Comparison of ENCODE assay signal across 25 mouse cellular contexts in genomic region chr3:107966631-107967030, GRCm38 (mm10). TPM values are rescaled to one million over a fixed set of nuclear protein-coding genes. Genes with fewer than 3 reads are reported as not detected.
DNase-seq lines count a peak whose midpoint lies in the region; ATAC-seq and TF ChIP-seq lines count a peak whose summit lies in the region.
"Had no signal": no experiment of that assay in that cellular context is flagged by ENCODE, and none has a peak within 500 bp of the region (broad histone marks: within the 10 kb centered on the region; RNA-seq: fewer than 3 reads in every experiment).

No protein-coding gene starts in this region.

- no peaks in the 10 kb centered on the region for H3K9me3 ChIP-seq in midbrain, embryonic 11.5 days (ENCODE audit: control insufficient read depth, low read length)
- no peaks in the 10 kb centered on the region for H3K9me3 ChIP-seq in midbrain, embryonic 14.5 days (ENCODE audit: control insufficient read depth, low read length)
- H3K9me3 ChIP-seq: G1E had no signal

- no peaks in the 10 kb centered on the region for H3K79me2 ChIP-seq in liver, adult 2 months (ENCODE audit: control insufficient read depth, insufficient read depth, low read length)

- H3K36me3 ChIP-seq in liver, adult 2 months (ENCODE audit: control insufficient read depth, insufficient read depth, low read length), result no peaks in the 10 kb centered on the region
- H3K36me3 ChIP-seq in midbrain, embryonic 11.5 days (ENCODE audit: control insufficient read depth, insufficient read depth, low read length), result no peaks in the 10 kb centered on the region
- no peaks in the 10 kb centered on the region for H3K36me3 ChIP-seq in midbrain, embryonic 14.5 days (ENCODE audit: control insufficient read depth, insufficient read depth, low read length)
- H3K36me3 ChIP-seq: G1E had no signal

- TF ChIP-seq POLR2A in liver, adult 2 months (IDR thresholded peaks at IDR 0.05; ENCODE audit: extremely low read depth, insufficient read depth, low read length), result no peak

- H3K9ac ChIP-seq in liver, adult 2 months (ENCODE audit: low read depth, low read length), result no peak overlapping the region
- no peak overlapping the region for H3K9ac ChIP-seq in midbrain, embryonic 11.5 days (ENCODE audit: low read length)
- H3K9ac ChIP-seq in midbrain, embryonic 14.5 days (replicated peaks; ENCODE audit: low read length), result no peak overlapping the region

- no peak for TF ChIP-seq CTCF in liver, adult 2 months (IDR thresholded peaks at IDR 0.05; ENCODE audit: low read depth, low read length)

- peak; percentile 65 for DNase-seq in heart, adult 11 months
- DNase-seq in heart, adult 18-20 months, result no peak
- peak; percentile 82 for DNase-seq in liver, adult 2 months (ENCODE audit: extremely low read depth, low read depth, low spot score)
- no peak for DNase-seq in liver
- DNase-seq in midbrain, embryonic 11.5 days (ENCODE audit: low spot score, missing footprints), result peak; percentile 2
- no peak for DNase-seq in midbrain, embryonic 14.5 days
- DNase-seq: adrenal gland, adult 2 months; adrenal gland, adult 8-10 months; adrenal gland, postnatal 10 days; adrenal gland, postnatal 14 days; adrenal gland, postnatal 25 days; adrenal gland, postnatal 36 days; B cell, adult 2 months; cerebellum, adult 11 months; cerebellum, adult 11-12 months; cerebellum, adult 18-20 months had no signal

- H3K27ac ChIP-seq in liver, adult 2 months (replicated peaks; ENCODE audit: insufficient read depth, low read depth, low read length), result no peak overlapping the region
- no peak overlapping the region for H3K27ac ChIP-seq in midbrain, embryonic 11.5 days (ENCODE audit: low read depth, low read length)
- H3K27ac ChIP-seq in midbrain, embryonic 14.5 days (replicated peaks; ENCODE audit: low read depth, low read length), result no peak overlapping the region

- 35% methylated on average over 5 of the region's 5 CpGs for WGBS in liver, adult 2 months
- 95% methylated on average over 5 of the region's 5 CpGs for WGBS in midbrain, embryonic 11.5 days
- WGBS in midbrain, embryonic 14.5 days, result 94% methylated on average over 5 of the region's 5 CpGs

- no peak overlapping the region for H3K4me3 ChIP-seq in liver, adult 2 months (ENCODE audit: insufficient read depth, low read depth, low read length)
- no peak overlapping the region for H3K4me3 ChIP-seq in midbrain, embryonic 11.5 days (ENCODE audit: low read depth, low read length)
- no peak overlapping the region for H3K4me3 ChIP-seq in midbrain, embryonic 14.5 days (replicated peaks; ENCODE audit: low read depth, low read length)

- peaks cover 19% of the 10 kb centered on the region for H3K4me1 ChIP-seq in liver, adult 2 months (ENCODE audit: control insufficient read depth, insufficient read depth, low read length)
- no peaks in the 10 kb centered on the region; the same call in 1 of the 2 replicates for H3K4me1 ChIP-seq in midbrain, embryonic 11.5 days (ENCODE audit: control insufficient read depth, insufficient read depth, low read length)
- H3K4me1 ChIP-seq in midbrain, embryonic 14.5 days (ENCODE audit: control insufficient read depth, insufficient read depth, low read length), result peaks cover 7% of the 10 kb centered on the region; the same call in 1 of the 2 replicates

- H3K27me3 ChIP-seq in liver, adult 2 months (ENCODE audit: control insufficient read depth, insufficient read depth, low read length), result no peaks in the 10 kb centered on the region
- H3K27me3 ChIP-seq in midbrain, embryonic 11.5 days (ENCODE audit: control insufficient read depth, insufficient read depth, low read length), result no peaks in the 10 kb centered on the region
- H3K27me3 ChIP-seq in midbrain, embryonic 14.5 days (ENCODE audit: control insufficient read depth, insufficient read depth, low read length), result no peaks in the 10 kb centered on the region
- H3K27me3 ChIP-seq: Patski had no signal

- ATAC-seq in midbrain, embryonic 11.5 days (ENCODE audit: low FRiP score), result no peak
- no peak for ATAC-seq in midbrain, embryonic 14.5 days (ENCODE audit: low FRiP score, low TSS enrichment)
- ATAC-seq: activated CD4-positive, CD25-positive, alpha-beta regulatory T cell, adult 4 months; CD4-positive, CD25-positive, alpha-beta regulatory T cell, adult 4 months; Patski had no signal

- no peak overlapping the region for H3K4me2 ChIP-seq in midbrain, embryonic 11.5 days
- no peak overlapping the region for H3K4me2 ChIP-seq in midbrain, embryonic 14.5 days (ENCODE audit: low read length)

RNA-seq across cellular contexts. Expression of gene Gstm3, which starts 2.5 kb away (rescaled TPM):
- not detected for total RNA-seq in heart, adult 18-20 months (2021)
- total RNA-seq in liver, adult 2 months (2014; rRNA removed), result 34.1 and 107 TPM in 2 replicates
- polyA plus RNA-seq in liver, adult 2 months (2012; rRNA removed), result 145 and 164 TPM in 2 replicates
- not detected in 2 replicates for polyA plus RNA-seq in midbrain, embryonic 11.5 days (2014; fragmentation: Nextera tagmentation; extraction: Ambion mirVana)
- polyA plus RNA-seq in midbrain, embryonic 14.5 days (2014; fragmentation: Nextera tagmentation; extraction: Ambion mirVana), result not detected in 2 replicates
- total RNA-seq: adrenal gland, adult 2 months; adrenal gland, postnatal 25 days; adrenal gland, postnatal 36 days; CH12.LX; ES-E14; G1E; MEL had no signal
- polyA plus RNA-seq: activated CD4-positive, CD25-positive, alpha-beta regulatory T cell, adult 4 months; brain, embryonic 14.5 days; C2C12; CD4-positive, CD25-positive, alpha-beta regulatory T cell, adult 4 months; G1E; Patski had no signal

RNA-seq across cellular contexts. Expression of gene Gstm2, which starts 19.6 kb away (rescaled TPM):
- 100 to 1,000 TPM; 204 to 244 TPM for total RNA-seq in heart, adult 18-20 months (2021)
- total RNA-seq in liver, adult 2 months (2014; rRNA removed), result 79.1 and 88.5 TPM in 2 replicates
- 222 and 270 TPM in 2 replicates for polyA plus RNA-seq in liver, adult 2 months (2012; rRNA removed)
- 14.1 and 15.7 TPM in 2 replicates for polyA plus RNA-seq in midbrain, embryonic 11.5 days (2014; fragmentation: Nextera tagmentation; extraction: Ambion mirVana)
- 1.4 and 6.2 TPM in 2 replicates for polyA plus RNA-seq in midbrain, embryonic 14.5 days (2014; fragmentation: Nextera tagmentation; extraction: Ambion mirVana)
- total RNA-seq: G1E, MEL had no signal
- polyA plus RNA-seq: activated CD4-positive, CD25-positive, alpha-beta regulatory T cell, adult 4 months; CD4-positive, CD25-positive, alpha-beta regulatory T cell, adult 4 months; G1E had no signal

RNA-seq across cellular contexts. Expression of gene Gstm6, which starts 23.1 kb away (rescaled TPM):
- total RNA-seq in heart, adult 18-20 months (2021), result 1 to 10 TPM; 4.3 to 4.9 TPM
- total RNA-seq in liver, adult 2 months (2014; rRNA removed), result 96.1 and 97.1 TPM in 2 replicates
- 138 and 146 TPM in 2 replicates for polyA plus RNA-seq in liver, adult 2 months (2012; rRNA removed)
- polyA plus RNA-seq in midbrain, embryonic 11.5 days (2014; fragmentation: Nextera tagmentation; extraction: Ambion mirVana), result 11.3 and 14.4 TPM in 2 replicates
- polyA plus RNA-seq in midbrain, embryonic 14.5 days (2014; fragmentation: Nextera tagmentation; extraction: Ambion mirVana), result 13.3 and 14.4 TPM in 2 replicates
- total RNA-seq: MEL had no signal
- polyA plus RNA-seq: activated CD4-positive, CD25-positive, alpha-beta regulatory T cell, adult 4 months; C2C12; CD4-positive, CD25-positive, alpha-beta regulatory T cell, adult 4 months; G1E had no signal

RNA-seq across cellular contexts. Expression of gene Gstm7, which starts 35.0 kb away (rescaled TPM):
- total RNA-seq in heart, adult 18-20 months (2021), result 10 to 100 TPM; 69.7 to 92.0 TPM
- 69.8 and 99.1 TPM in 2 replicates for total RNA-seq in liver, adult 2 months (2014; rRNA removed)
- 108 and 130 TPM in 2 replicates for polyA plus RNA-seq in liver, adult 2 months (2012; rRNA removed)
- polyA plus RNA-seq in midbrain, embryonic 11.5 days (2014; fragmentation: Nextera tagmentation; extraction: Ambion mirVana), result 54.7 and 58.1 TPM in 2 replicates
- polyA plus RNA-seq in midbrain, embryonic 14.5 days (2014; fragmentation: Nextera tagmentation; extraction: Ambion mirVana), result 83.0 and 85.0 TPM in 2 replicates
- total RNA-seq: CH12.LX, G1E, MEL had no signal
- polyA plus RNA-seq: G1E had no signal

RNA-seq across cellular contexts. Expression of gene Gstm1, which starts 51.1 kb away (rescaled TPM):
- total RNA-seq in heart, adult 18-20 months (2021), result 100 to 1,000 TPM; 296 to 418 TPM
- total RNA-seq in liver, adult 2 months (2014; rRNA removed), result 474 and 907 TPM in 2 replicates
- 5,254 and 6,847 TPM in 2 replicates for polyA plus RNA-seq in liver, adult 2 months (2012; rRNA removed)
- polyA plus RNA-seq in midbrain, embryonic 11.5 days (2014; fragmentation: Nextera tagmentation; extraction: Ambion mirVana), result 30.5 and 33.8 TPM in 2 replicates
- 58.9 and 87.2 TPM in 2 replicates for polyA plus RNA-seq in midbrain, embryonic 14.5 days (2014; fragmentation: Nextera tagmentation; extraction: Ambion mirVana)
- total RNA-seq: G1E had no signal

Comparison
In these comparisons a context has a peak if more than half of its experiments do, and no peak if none do; other contexts are left out.
1. DNase-seq: peak in heart, adult 11 months (single experiment), liver, adult 2 months (single experiment) and midbrain, embryonic 11.5 days (single experiment); none in heart, adult 18-20 months (0 of 2), liver (single experiment) and midbrain, embryonic 14.5 days (single experiment).
2. RNA of gene Gstm3, which starts 2.5 kb away (polyA plus RNA-seq): 145 to 164 TPM in liver, adult 2 months; not detected in midbrain, embryonic 11.5 days and not detected in midbrain, embryonic 14.5 days; every median in the first group is over 100 times any median in the second.
3. RNA of gene Gstm2, which starts 19.6 kb away (polyA plus RNA-seq): 222 to 270 TPM in liver, adult 2 months; 14.1 to 15.7 TPM in midbrain, embryonic 11.5 days and 1.4 to 6.2 TPM in midbrain, embryonic 14.5 days; every median in the first group is over 10 times any median in the second.